Mouse (Mus musculus): ENCODE measurements around the gene Gm20403. TPM values are rescaled to one million over a fixed set of nuclear protein-coding genes. Genes with fewer than 3 reads are reported as not detected.
"Not testable (repeated sequence)": the region's sequence is repeated elsewhere in the genome, so short reads cannot be mapped to it uniquely, and the experiment has no call there.

Gene Gm20403
- polyA plus RNA-seq, 1 experiment from 2014 or later: not detected

DNA sequence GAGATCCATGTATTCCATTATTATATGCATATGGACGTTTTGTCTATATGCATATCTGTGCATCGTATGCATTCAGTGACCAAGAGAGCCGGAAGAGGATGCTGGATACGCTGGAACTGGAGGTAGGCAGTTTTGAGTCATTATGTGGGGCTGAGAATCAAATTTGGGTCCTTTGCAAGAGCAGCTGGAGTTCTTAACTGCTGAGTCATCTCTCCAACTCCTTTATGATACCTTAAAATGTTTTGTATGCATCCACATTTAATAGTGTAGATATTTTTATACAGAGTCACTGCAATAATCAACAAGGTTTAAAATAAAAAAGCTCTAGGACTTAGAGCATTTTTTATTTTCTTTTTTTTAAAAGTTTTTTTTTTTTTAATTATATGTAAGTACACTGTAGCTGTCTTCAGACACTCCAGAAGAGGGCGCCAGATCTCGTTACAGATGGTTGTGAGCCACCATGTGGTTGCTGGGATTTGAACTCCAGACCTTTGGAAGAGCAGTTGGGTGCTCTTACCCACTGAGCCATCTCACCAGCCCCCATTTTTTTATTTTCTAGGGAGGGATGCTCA lies 43.7 kb downstream of the Gm20403 start:
- WGBS: 85% methylated on average over 6 of the region's 6 CpGs
- ATAC-seq (ENCODE audit: insufficient number of reproducible peaks, insufficient read depth, low FRiP score, low read depth); H3K9me3 ChIP-seq (ENCODE audit: control insufficient read depth, low read length); H3K4me2 ChIP-seq (ENCODE audit: low read length); H3K27ac ChIP-seq (replicated peaks in 1 of 2; ENCODE audit: control insufficient read depth in 1 of 2, insufficient read depth in 1 of 2, low read depth in 2 of 2, low read length in 2 of 2); H3K4me3 ChIP-seq (ENCODE audit: control insufficient read depth in 1 of 2, insufficient read depth in 1 of 2, low read depth in 1 of 2, low read length in 2 of 2); H3K9ac ChIP-seq (ENCODE audit: low read length); H3K4me1 ChIP-seq (ENCODE audit: control insufficient read depth in 2 of 2, insufficient read depth in 2 of 2, low read length in 2 of 2); H3K27me3 ChIP-seq (ENCODE audit: control insufficient read depth, insufficient read depth, low read length): not testable (repeated sequence)
- H3K36me3 ChIP-seq (ENCODE audit: control insufficient read depth, insufficient read depth, low read length): peaks cover 42% of the 10 kb centered on the region

DNA sequence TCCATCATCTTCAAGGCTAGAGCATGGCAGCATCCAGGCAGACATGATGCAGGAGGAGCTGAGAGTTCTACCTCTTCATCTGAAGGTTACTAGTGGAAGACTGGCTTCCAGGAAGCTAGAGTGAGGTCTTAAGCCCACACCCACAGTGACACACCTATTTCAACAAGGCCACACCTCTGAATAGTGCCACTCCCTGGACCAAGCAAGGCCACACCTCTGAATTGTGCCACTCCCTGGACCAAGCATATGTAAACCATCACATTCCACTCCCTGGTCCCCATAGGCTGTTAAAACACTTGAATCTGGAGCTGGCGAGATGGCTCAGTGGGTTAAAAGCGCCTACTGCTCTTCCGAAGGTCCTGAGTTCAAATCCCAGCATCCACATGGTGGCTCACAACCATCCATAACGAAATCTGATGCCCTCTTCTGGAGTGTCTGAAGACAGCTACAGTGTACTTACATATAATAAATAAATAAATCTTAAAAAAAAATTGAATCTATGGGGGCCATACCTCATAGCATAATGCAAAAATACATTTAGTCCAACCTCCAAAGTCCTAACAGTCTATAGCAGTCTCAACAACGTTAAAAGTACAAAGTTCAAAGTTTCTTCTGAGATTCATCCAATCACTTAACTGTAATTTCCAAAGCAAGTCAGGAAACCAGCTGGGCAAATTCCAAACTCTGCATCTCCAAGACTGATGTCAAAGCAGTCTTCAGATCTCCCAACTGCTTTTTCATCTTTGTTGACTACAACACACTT lies 48.6 kb downstream of the Gm20403 start:
- peaks cover 26% of the 10 kb centered on the region for H3K36me3 ChIP-seq (ENCODE audit: control insufficient read depth, insufficient read depth, low read length)
- not testable (repeated sequence) for H3K9me3 ChIP-seq (ENCODE audit: control insufficient read depth, low read length); H3K27ac ChIP-seq (replicated peaks in 1 of 2; ENCODE audit: control insufficient read depth in 1 of 2, insufficient read depth in 1 of 2, low read depth in 2 of 2, low read length in 2 of 2); H3K4me1 ChIP-seq (ENCODE audit: control insufficient read depth in 2 of 2, insufficient read depth in 2 of 2, low read length in 2 of 2); H3K4me3 ChIP-seq (ENCODE audit: control insufficient read depth in 1 of 2, insufficient read depth in 1 of 2, low read depth in 1 of 2, low read length in 2 of 2); H3K4me2 ChIP-seq (ENCODE audit: low read length); ATAC-seq (ENCODE audit: insufficient number of reproducible peaks, insufficient read depth, low FRiP score, low read depth); H3K9ac ChIP-seq (ENCODE audit: low read length); H3K27me3 ChIP-seq (ENCODE audit: control insufficient read depth, insufficient read depth, low read length)
- 90% methylated on average over 5 of the region's 5 CpGs for WGBS

Other genes with a start within 250 kb of the Gm20403 start
- gene Snx6, start 190.8 kb downstream of the Gm20403 start, polyA plus RNA-seq (2014; fragmentation: Nextera tagmentation; extraction: Ambion mirVana): 110 and 125 TPM in 2 replicates
- gene Cfl2, start 123.7 kb downstream of the Gm20403 start, polyA plus RNA-seq (2014; fragmentation: Nextera tagmentation; extraction: Ambion mirVana): 537 and 540 TPM in 2 replicates
- gene Baz1a, start 27.8 kb upstream of the Gm20403 start, polyA plus RNA-seq (2014; fragmentation: Nextera tagmentation; extraction: Ambion mirVana): 8.9 and 12.2 TPM in 2 replicates
- 22.5 and 25.4 TPM in 2 replicates for gene 2700097O09Rik, start 93.6 kb upstream of the Gm20403 start, polyA plus RNA-seq (2014; fragmentation: Nextera tagmentation; extraction: Ambion mirVana)
- gene Srp54a, start 93.7 kb upstream of the Gm20403 start, polyA plus RNA-seq (2014; fragmentation: Nextera tagmentation; extraction: Ambion mirVana): 135 and 136 TPM in 2 replicates
- 18.6 and 19.4 TPM in 2 replicates for gene Fam177a, start 137.9 kb upstream of the Gm20403 start, polyA plus RNA-seq (2014; fragmentation: Nextera tagmentation; extraction: Ambion mirVana)
- gene Srp54b, start 168.6 kb upstream of the Gm20403 start, polyA plus RNA-seq (2014; fragmentation: Nextera tagmentation; extraction: Ambion mirVana): 46.1 and 53.0 TPM in 2 replicates
- 0.44 and 1.1 TPM in 2 replicates for gene 1700047I17Rik2, start 213.1 kb upstream of the Gm20403 start, polyA plus RNA-seq (2014; fragmentation: Nextera tagmentation; extraction: Ambion mirVana)
- 58.4 and 58.9 TPM in 2 replicates for gene Srp54c, start 243.6 kb upstream of the Gm20403 start, polyA plus RNA-seq (2014; fragmentation: Nextera tagmentation; extraction: Ambion mirVana)

Measured in heart, embryonic 14.5 days (tissue).